ENCODE assay signal across 16 mouse cellular contexts in the genomic region with DNA sequence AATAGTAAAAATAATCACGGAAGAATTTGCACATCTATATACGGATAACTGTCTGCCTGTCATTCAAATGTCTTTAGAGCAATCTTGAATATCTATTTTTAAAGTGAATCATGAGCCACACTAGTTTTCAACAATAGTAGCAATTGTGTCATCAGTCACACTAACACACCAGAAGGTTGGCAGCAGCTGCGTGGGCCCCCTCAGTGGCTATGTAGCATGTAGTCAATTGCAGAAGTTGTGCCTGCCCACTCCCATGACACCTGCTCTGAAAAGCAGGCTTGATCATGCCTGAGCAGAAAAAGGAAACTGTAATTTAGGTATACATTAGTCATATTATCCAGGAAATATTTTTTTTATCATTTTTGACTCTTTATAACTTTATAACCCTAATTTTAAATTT.
A peak's percentile ranks its signal among the peaks of the same experiment; 100 is the strongest.
DNase-seq lines count a peak whose midpoint lies in the region; ATAC-seq and TF ChIP-seq lines count a peak whose summit lies in the region.
"Had no signal": no experiment of that assay in that cellular context is flagged by ENCODE, and none has a peak within 500 bp of the region (broad histone marks: within the 10 kb centered on the region; RNA-seq: fewer than 3 reads in every experiment).

No protein-coding gene starts in this region.

- H3K27ac ChIP-seq in hindbrain, embryonic 13.5 days, result peak overlapping the region; percentile 30; the same call in 1 of the 2 replicates
- no peak overlapping the region for H3K27ac ChIP-seq in hindbrain, embryonic 12.5 days
- peak overlapping the region; percentile 62; the same call in 1 of the 2 replicates for H3K27ac ChIP-seq in cortical plate, adult 2 months (ENCODE audit: insufficient read depth, low read length)
- H3K27ac ChIP-seq: embryonic facial prominence, embryonic 15.5 days; hindbrain, embryonic 15.5 days; kidney, postnatal 0 days; liver, embryonic 15.5 days; midbrain, embryonic 12.5 days; neural tube, embryonic 12.5 days had no signal

- H3K4me1 ChIP-seq in hindbrain, embryonic 13.5 days (replicated peaks), result no peaks in the 10 kb centered on the region
- H3K4me1 ChIP-seq in hindbrain, embryonic 12.5 days, result no peaks in the 10 kb centered on the region
- peaks cover 2% of the 10 kb centered on the region; the same call in 1 of the 2 replicates for H3K4me1 ChIP-seq in cortical plate, adult 2 months (ENCODE audit: control insufficient read depth, insufficient read depth, low read length)
- H3K4me1 ChIP-seq: embryonic facial prominence, embryonic 15.5 days; hindbrain, embryonic 15.5 days; liver, embryonic 15.5 days; midbrain, embryonic 12.5 days; neural tube, embryonic 12.5 days had no signal

- no peak for ATAC-seq in hindbrain, embryonic 13.5 days (ENCODE audit: low FRiP score)
- no peak for ATAC-seq in hindbrain, embryonic 12.5 days (ENCODE audit: low FRiP score)
- no peak for ATAC-seq in erythroid progenitor cell, adult 5-6 weeks (replicated peaks; ENCODE audit: low FRiP score, poor library complexity, severe bottlenecking)
- ATAC-seq: CD4-positive, CD25-positive, alpha-beta regulatory T cell, adult 4 months had no signal

- H3K9me3 ChIP-seq in hindbrain, embryonic 13.5 days, result no peaks in the 10 kb centered on the region
- H3K9me3 ChIP-seq in hindbrain, embryonic 12.5 days (replicated peaks), result no peaks in the 10 kb centered on the region
- H3K9me3 ChIP-seq: embryonic facial prominence, embryonic 15.5 days; hindbrain, embryonic 15.5 days; liver, embryonic 15.5 days; midbrain, embryonic 12.5 days; neural tube, embryonic 12.5 days had no signal

- H3K4me2 ChIP-seq in hindbrain, embryonic 13.5 days, result no peak overlapping the region
- no peak overlapping the region for H3K4me2 ChIP-seq in hindbrain, embryonic 12.5 days (replicated peaks)
- H3K4me2 ChIP-seq: embryonic facial prominence, embryonic 15.5 days; heart, embryonic 11.5 days; hindbrain, embryonic 15.5 days; liver, embryonic 15.5 days; midbrain, embryonic 12.5 days; neural tube, embryonic 12.5 days had no signal

- no peaks in the 10 kb centered on the region for H3K27me3 ChIP-seq in hindbrain, embryonic 13.5 days
- H3K27me3 ChIP-seq in hindbrain, embryonic 12.5 days, result no peaks in the 10 kb centered on the region
- H3K27me3 ChIP-seq: embryonic facial prominence, embryonic 15.5 days; hindbrain, embryonic 15.5 days; liver, embryonic 15.5 days; midbrain, embryonic 12.5 days; neural tube, embryonic 12.5 days had no signal

- H3K36me3 ChIP-seq in hindbrain, embryonic 13.5 days, result peaks cover 24% of the 10 kb centered on the region
- 0 out of 2 replicates have a peak, but pooled peaks cover 9% of the 10 kb centered on the region for H3K36me3 ChIP-seq in hindbrain, embryonic 12.5 days
- H3K36me3 ChIP-seq: embryonic facial prominence, embryonic 15.5 days; liver, embryonic 15.5 days had no signal

- no peak for TF ChIP-seq POLR2A in cortical plate, adult 2 months (IDR thresholded peaks at IDR 0.05; ENCODE audit: extremely low read depth, insufficient read depth, low read length)

- no peak overlapping the region for H3K4me3 ChIP-seq in hindbrain, embryonic 13.5 days
- no peak overlapping the region for H3K4me3 ChIP-seq in hindbrain, embryonic 12.5 days
- no peak overlapping the region for H3K4me3 ChIP-seq in cortical plate, adult 2 months (ENCODE audit: insufficient read depth, low read length)
- H3K4me3 ChIP-seq: embryonic facial prominence, embryonic 15.5 days; hindbrain, embryonic 15.5 days; liver, embryonic 15.5 days; midbrain, embryonic 12.5 days; neural tube, embryonic 12.5 days had no signal

- no peak overlapping the region for H3K9ac ChIP-seq in hindbrain, embryonic 13.5 days
- no peak overlapping the region for H3K9ac ChIP-seq in hindbrain, embryonic 12.5 days
- H3K9ac ChIP-seq: embryonic facial prominence, embryonic 15.5 days; hindbrain, embryonic 15.5 days; liver, embryonic 15.5 days; midbrain, embryonic 12.5 days; neural tube, embryonic 12.5 days had no signal

- TF ChIP-seq CTCF in cortical plate, adult 2 months (IDR thresholded peaks at IDR 0.05; ENCODE audit: extremely low read depth, insufficient read depth, low read length), result no peak

- peak; percentile 81 to 83 for DNase-seq in layer of hippocampus, adult 8-10 months (ENCODE audit: low spot score in 2 of 2)
- DNase-seq in right cerebral cortex, adult 2 months (ENCODE audit: low spot score in 2 of 2), result peak; percentile 73 to 83
- no peak for DNase-seq in adrenal gland, adult 18-20 months (ENCODE audit: low spot score in 2 of 2)
- DNase-seq in thymus, postnatal 25 days, result no peak

- 68% methylated on average over 3 of the region's 3 CpGs for WGBS in hindbrain, embryonic 13.5 days
- WGBS in hindbrain, embryonic 12.5 days, result 74% methylated on average over 3 of the region's 3 CpGs

Comparison
In these comparisons a context has a peak if more than half of its experiments do, and no peak if none do; other contexts are left out.
1. DNase-seq: peak in layer of hippocampus, adult 8-10 months (2 of 2) and right cerebral cortex, adult 2 months (2 of 2); none in adrenal gland, adult 18-20 months (0 of 2) and thymus, postnatal 25 days (single experiment).